Mouse (Mus musculus) liver, embryonic 11.5 days (tissue): ENCODE results near the gene Slc2a4. TPM values are rescaled to one million over a fixed set of nuclear protein-coding genes. Genes with fewer than 3 reads are reported as not detected.
A peak's percentile ranks its signal among the peaks of the same experiment; 100 is the strongest.

Experiments used
- ATAC-seq: fragments of 200-750 bp; cut with Nextera tagmentation; replicated peaks from 2 replicates; pipeline ENCODE4 v1.8.0; 2017; ENCODE audit warnings: moderate number of reproducible peaks, mild to moderate bottlenecking, moderate TSS enrichment, moderate library complexity; ENCODE audit not compliant: low FRiP score
- DNase-seq: peaks from one replicate; pipeline ENCODE4 v3.0.0-alpha.2; 2017; ENCODE audit warnings: low spot score
- H3K27ac ChIP-seq: fragments of 300-500 bp; sonication (generic); 2 replicates; pipeline ENCODE4 v1.5.1; 2014; ENCODE audit warnings: mild to moderate bottlenecking, low read depth, low read length, control low read depth
- H3K27me3 ChIP-seq: fragments of 300-500 bp; sonication (generic); replicated peaks from 2 replicates; pipeline ENCODE4 v1.6.1; 2014; ENCODE audit warnings: low read length, mixed read lengths; ENCODE audit not compliant: control insufficient read depth, insufficient read depth
- H3K36me3 ChIP-seq: fragments of 300-500 bp; sonication (generic); 2 replicates; pipeline ENCODE4 v1.6.1; 2014; ENCODE audit warnings: mild to moderate bottlenecking, low read length, moderate library complexity, mixed read lengths; ENCODE audit not compliant: control insufficient read depth, insufficient read depth
- H3K4me1 ChIP-seq: fragments of 300-500 bp; sonication (generic); replicated peaks from 2 replicates; pipeline ENCODE4 v1.6.1; 2014; ENCODE audit warnings: low read length, mixed read lengths; ENCODE audit not compliant: control insufficient read depth, insufficient read depth
- H3K4me2 ChIP-seq: fragments of 300-500 bp; sonication (generic); 2 replicates; pipeline ENCODE4 v1.6.1; 2014; ENCODE audit warnings: mild to moderate bottlenecking, control low read depth, moderate library complexity
- H3K4me3 ChIP-seq: fragments of 300-500 bp; sonication (generic); 2 replicates; pipeline ENCODE4 v1.5.1; 2014; ENCODE audit warnings: low read depth, low read length, control low read depth
- H3K9ac ChIP-seq: fragments of 300-500 bp; sonication (generic); 2 replicates; pipeline ENCODE4 v1.6.1; 2014; ENCODE audit warnings: low read depth, low read length, control low read depth
- H3K9me3 ChIP-seq: fragments of 300-500 bp; sonication (generic); 2 replicates; pipeline ENCODE4 v1.6.1; 2016; ENCODE audit warnings: low read length, inconsistent platforms, mixed read lengths; ENCODE audit not compliant: control insufficient read depth
- WGBS: fragments of 180-500 bp; shearing (Covaris S2); extraction: QIAGEN DNeasy Blood & Tissue Kit; methylation state at CpG from one replicate; pipeline ENCODE4 v1.1.7; 2014; 5-methylcytosine and 5-hydroxymethylcytosine counted together
- polyA plus RNA-seq: library from polyadenylated mRNA; unstranded; fragments of >200 nt; fragmentation: Nextera tagmentation; extraction: Ambion mirVana; gene quantifications from 2 replicates; pipeline ENCODE4 v1.2.1, GENCODE M21; 2014

Slc2a4 gene
- polyA plus RNA-seq, 1 experiment from 2014 or later, result 7.0 TPM

GRCm38 (mm10) chr11:69922012-69922756, 25.8 kb downstream of the Slc2a4 start:
- Histone ChIP-seq H3K4me3 (peak overlapping the region; percentile 92), H3K4me2 (peak overlapping the region; percentile 68), H3K9me3 (no peaks in the 10 kb centered on the region), H3K27ac (peak overlapping the region; percentile 99), H3K27me3 (no peaks in the 10 kb centered on the region), H3K9ac (peak overlapping the region; percentile 85), H3K4me1 (peaks cover 31% of the 10 kb centered on the region), H3K36me3 (peaks cover 20% of the 10 kb centered on the region)
- DNase-seq, result no peak
- WGBS, result 5% methylated on average over 12 of the region's 12 CpGs
- ATAC-seq, result no peak

- Histone ChIP-seq H3K9me3 (no peaks in the 10 kb centered on the region), H3K27ac (peak within 1 kb of the TSS; percentile 99), H3K36me3 (peaks cover 27% of the 10 kb centered on the region), H3K27me3 (no peaks in the 10 kb centered on the region), H3K4me1 (peaks cover 35% of the 10 kb centered on the region), H3K9ac (peak within 1 kb of the TSS; percentile 100), H3K4me2 (peak within 1 kb of the TSS; percentile 96), H3K4me3 (peak within 1 kb of the TSS; percentile 92)
- under 1% methylated on average over 78 of the region's 78 CpGs for WGBS
- DNase-seq (peak; percentile 100), ATAC-seq (peak; percentile 90)
Observed at GRCm38 (mm10) chr11:69921114-69922011, 26.6 kb downstream of the Slc2a4 start, which contains the start of gene Eif5a. Gene Eif5a (minus strand): TSS chr11:69921958.

GRCm38 (mm10) chr11:69920266-69921031, 27.5 kb downstream of the Slc2a4 start:
- no peaks in the 10 kb centered on the region for H3K9me3 ChIP-seq
- H3K4me1 ChIP-seq, result peaks cover 43% of the 10 kb centered on the region
- H3K9ac ChIP-seq, result peak overlapping the region; percentile 100
- H3K27me3 ChIP-seq, result no peaks in the 10 kb centered on the region
- DNase-seq (peak; percentile 72), ATAC-seq (peak; percentile 1)
- peaks cover 36% of the 10 kb centered on the region for H3K36me3 ChIP-seq
- peak overlapping the region; percentile 92 for H3K4me3 ChIP-seq
- 1% methylated on average over 63 of the region's 65 CpGs for WGBS
- peak overlapping the region; percentile 96 for H3K4me2 ChIP-seq
- H3K27ac ChIP-seq, result peak overlapping the region; percentile 98

GRCm38 (mm10) chr11:69919661-69920265, 28.2 kb downstream of the Slc2a4 start:
- DNase-seq (peak; percentile 79), ATAC-seq (peak; percentile 39)
- under 1% methylated on average over 17 of the region's 17 CpGs for WGBS
- peak overlapping the region; percentile 96 for H3K4me2 ChIP-seq
- H3K27me3 ChIP-seq, result no peaks in the 10 kb centered on the region
- H3K36me3 ChIP-seq, result peaks cover 40% of the 10 kb centered on the region
- H3K4me1 ChIP-seq, result peaks cover 50% of the 10 kb centered on the region
- no peaks in the 10 kb centered on the region for H3K9me3 ChIP-seq
- H3K27ac ChIP-seq, result peak overlapping the region; percentile 98
- peak overlapping the region; percentile 92 for H3K4me3 ChIP-seq
- peak overlapping the region; percentile 100 for H3K9ac ChIP-seq

GRCm38 (mm10) chr11:69919053-69919452, 28.9 kb downstream of the Slc2a4 start:
- DNase-seq (no peak), ATAC-seq (no peak)
- Histone ChIP-seq H3K4me3 (peak overlapping the region; percentile 92), H3K9me3 (no peaks in the 10 kb centered on the region), H3K4me1 (peaks cover 51% of the 10 kb centered on the region), H3K27ac (peak overlapping the region; percentile 98), H3K4me2 (peak overlapping the region; percentile 96), H3K36me3 (peaks cover 40% of the 10 kb centered on the region), H3K27me3 (no peaks in the 10 kb centered on the region), H3K9ac (peak overlapping the region; percentile 100)
- 65% methylated on average over 9 of the region's 9 CpGs for WGBS

GRCm38 (mm10) chr11:69918118-69918517, 29.9 kb downstream of the Slc2a4 start:
- ATAC-seq, result no peak
- Histone ChIP-seq H3K36me3 (peaks cover 40% of the 10 kb centered on the region), H3K4me3 (peak overlapping the region; percentile 92; the same call in 1 of the 2 replicates), H3K4me1 (peaks cover 51% of the 10 kb centered on the region), H3K9ac (no peak overlapping the region), H3K27ac (peak overlapping the region; percentile 42; the same call in 1 of the 2 replicates), H3K9me3 (no peaks in the 10 kb centered on the region), H3K27me3 (no peaks in the 10 kb centered on the region), H3K4me2 (peak overlapping the region; percentile 96)
- WGBS, result 75% methylated on average over 5 of the region's 5 CpGs
- DNase-seq, result no peak

- no peaks in the 10 kb centered on the region for H3K9me3 ChIP-seq
- peak overlapping the region; percentile 96 for H3K4me2 ChIP-seq
- H3K27ac ChIP-seq, result peak overlapping the region; percentile 96
- DNase-seq, result no peak
- peak overlapping the region; percentile 10 for H3K4me3 ChIP-seq
- H3K4me1 ChIP-seq, result peaks cover 44% of the 10 kb centered on the region
- no peak for ATAC-seq
- peaks cover 40% of the 10 kb centered on the region for H3K36me3 ChIP-seq
- no peak overlapping the region; the same call in 1 of the 2 replicates for H3K9ac ChIP-seq
- no peaks in the 10 kb centered on the region for H3K27me3 ChIP-seq
- 76% methylated on average over 8 of the region's 8 CpGs for WGBS
Observed at GRCm38 (mm10) chr11:69917379-69917948, 30.5 kb downstream of the Slc2a4 start.
